Mouse (Mus musculus): ENCODE results near the gene Cars2.
"Not testable (repeated sequence)": the region's sequence is repeated elsewhere in the genome, so short reads cannot be mapped to it uniquely, and the experiment has no call there.

Gene Cars2

GRCm38 (mm10) chr8:11550281-11550948 lies at the start of gene Cars2:
Cars2 (minus strand) TSS chr8:11550783.
- DNase-seq (ENCODE audit: extremely low spot score, low read depth, low spot score): peak; percentile 57

DNA sequence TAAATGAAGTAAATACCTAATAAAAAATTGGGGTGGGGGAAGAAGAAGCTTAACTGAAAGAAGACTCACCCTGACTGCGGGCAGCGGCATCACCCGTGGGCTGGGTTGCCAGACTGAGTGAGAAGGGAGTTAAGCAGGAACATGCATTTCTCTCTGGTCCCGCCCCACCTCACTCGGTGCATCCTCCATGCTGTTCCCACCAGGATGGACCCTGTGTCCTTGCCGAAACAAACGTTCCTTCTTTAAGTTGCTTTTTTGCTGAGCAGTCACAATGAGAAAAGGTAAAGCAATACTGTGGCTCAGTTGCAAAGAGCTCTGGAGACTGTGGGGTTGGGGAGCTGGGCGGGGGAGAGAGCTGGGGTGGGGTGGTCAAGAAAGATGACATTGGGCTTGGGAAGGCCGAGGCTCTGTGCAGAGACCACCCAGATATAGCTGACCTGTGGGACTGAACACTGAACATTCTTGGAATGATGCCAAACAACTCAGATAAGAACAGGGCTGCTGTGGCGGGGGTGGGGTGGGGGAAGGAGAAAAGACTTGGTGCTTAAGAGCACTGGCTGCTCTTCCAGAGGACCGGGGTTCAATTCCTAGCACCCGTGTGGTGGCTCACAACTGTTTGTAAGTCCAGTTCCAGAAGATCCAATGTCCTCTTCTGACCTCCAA lies 42.8 kb upstream of the Cars2 start:
- DNase-seq (ENCODE audit: extremely low spot score, low read depth, low spot score): no peak

- DNase-seq (ENCODE audit: extremely low spot score, low read depth, low spot score): no peak
Measured at GRCm38 (mm10) chr8:11592296-11592695, 41.7 kb upstream of the Cars2 start.

DNA sequence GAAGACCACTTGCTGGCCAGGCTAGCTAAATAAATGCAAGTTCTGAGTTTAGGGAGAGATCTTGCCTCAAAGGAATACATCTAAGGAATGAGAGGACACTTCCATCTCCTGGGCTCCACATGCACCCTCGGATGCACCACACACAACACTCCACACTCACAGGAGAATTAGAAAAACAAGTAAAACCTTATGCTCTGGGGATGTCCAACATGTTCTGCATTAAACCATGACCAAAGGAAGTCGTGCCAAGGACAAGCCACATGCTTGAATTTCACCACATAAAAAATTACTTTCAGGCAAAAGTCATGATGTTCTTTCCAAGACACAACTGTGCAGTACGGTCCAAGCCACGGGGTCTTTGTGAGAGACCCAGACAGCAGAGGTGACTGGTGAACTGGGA lies 41.3 kb upstream of the Cars2 start:
- no peak for DNase-seq (ENCODE audit: extremely low spot score, low read depth, low spot score)

DNA sequence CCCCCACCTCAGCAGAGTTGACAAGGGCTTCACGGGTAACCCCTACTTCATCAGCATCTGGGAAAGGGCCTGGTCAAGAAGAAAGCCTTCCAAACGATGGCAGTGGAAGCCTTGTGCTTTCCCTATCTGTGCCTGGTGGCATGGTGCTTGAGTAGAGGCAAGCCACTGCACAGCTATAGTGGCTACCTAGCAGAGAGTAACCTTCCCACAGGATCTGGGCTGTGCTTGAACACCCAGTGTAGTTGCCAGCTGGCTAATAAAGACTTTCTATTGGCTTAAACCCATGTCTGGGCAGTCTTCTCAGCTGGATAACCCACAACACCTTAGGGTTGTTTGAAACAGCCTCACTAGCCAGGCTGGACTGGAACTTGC lies 35.8 kb upstream of the Cars2 start:
- no peak for DNase-seq (ENCODE audit: extremely low spot score, low read depth, low spot score)

DNA sequence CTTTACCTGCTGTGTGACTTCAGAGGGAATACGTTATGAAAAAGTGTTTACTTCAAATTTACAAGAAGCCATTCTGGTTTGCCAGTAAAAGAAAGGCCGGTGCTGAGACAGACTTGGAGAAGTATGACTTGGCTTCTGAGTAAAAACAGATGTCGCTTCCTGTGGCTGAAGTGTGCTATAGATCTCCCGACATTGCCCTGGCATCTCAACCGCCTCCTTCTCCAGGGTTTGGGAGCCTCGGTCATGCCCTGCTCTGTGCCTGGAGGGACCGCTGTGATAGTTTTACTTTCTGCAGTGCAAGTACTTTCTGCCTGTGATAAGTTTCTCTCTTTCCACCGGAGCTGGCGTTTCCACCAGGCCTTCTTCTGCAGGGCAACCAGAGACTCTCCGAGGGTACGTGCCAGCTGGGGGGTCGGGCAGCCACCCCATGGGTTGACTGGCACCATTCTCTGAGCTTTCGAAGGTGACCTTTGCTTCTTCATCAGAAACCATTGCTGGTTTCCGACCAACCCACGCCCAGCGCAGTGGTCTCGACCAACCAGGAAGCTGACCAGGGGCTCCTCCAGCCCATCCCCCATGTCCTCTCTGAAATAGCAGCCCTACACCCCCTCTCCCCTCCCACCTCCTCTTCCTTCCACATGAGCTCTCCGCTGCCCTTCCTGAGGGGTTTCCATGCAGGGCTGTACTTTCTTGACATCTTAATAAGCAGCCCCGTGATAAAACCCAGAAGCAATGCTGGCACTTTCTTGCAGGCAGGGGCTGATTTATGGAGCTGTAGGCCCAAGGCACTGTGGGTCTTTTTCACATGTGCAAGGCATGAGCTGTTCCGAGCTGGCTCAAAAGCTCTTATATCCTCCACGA lies 35.2 kb upstream of the Cars2 start:
- DNase-seq (ENCODE audit: extremely low spot score, low read depth, low spot score): peak; percentile 81

DNA sequence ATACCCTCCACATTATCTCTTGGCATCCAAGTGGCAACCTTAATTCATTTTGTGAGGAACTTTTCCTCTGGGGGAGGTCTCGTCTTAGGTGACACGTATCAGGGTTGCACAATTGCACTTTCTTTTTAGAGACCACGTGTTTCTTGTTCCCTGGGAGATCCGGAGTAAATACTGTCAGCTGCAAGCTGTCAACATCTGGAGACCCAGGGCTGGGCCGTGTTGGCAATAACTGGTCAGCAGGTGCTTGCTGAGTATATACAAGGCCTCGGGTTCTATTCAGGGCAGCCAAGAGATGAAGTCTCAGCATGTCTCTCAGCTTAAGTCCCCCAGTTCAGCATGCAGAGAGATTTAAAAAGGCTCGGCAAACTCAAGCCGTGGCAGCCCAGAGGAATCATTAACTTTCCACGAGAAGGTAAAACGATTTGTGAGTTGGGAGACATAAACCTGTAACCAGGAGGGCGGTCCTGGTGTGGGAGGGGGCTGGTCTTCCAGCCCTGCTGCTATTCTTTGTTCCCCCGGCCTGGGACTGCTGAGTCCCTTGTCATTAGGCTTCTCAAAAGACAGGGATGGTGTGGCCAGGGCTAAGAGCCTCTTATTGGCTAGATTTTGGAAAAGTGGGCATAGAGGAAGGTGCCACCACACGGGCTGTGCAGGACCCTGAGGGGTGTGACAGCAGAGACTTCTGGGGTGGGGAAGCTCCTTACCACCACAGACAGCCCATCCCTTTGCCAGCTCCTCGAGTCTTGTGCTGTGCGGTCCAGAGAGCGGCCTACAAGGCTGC lies 25.2 kb upstream of the Cars2 start:
- DNase-seq (ENCODE audit: extremely low spot score, low read depth, low spot score): no peak

GRCm38 (mm10) chr8:11574911-11575603 lies 24.5 kb upstream of the Cars2 start:
- DNase-seq (ENCODE audit: extremely low spot score, low read depth, low spot score): no peak

GRCm38 (mm10) chr8:11572428-11572827 lies 21.8 kb upstream of the Cars2 start:
- DNase-seq (ENCODE audit: extremely low spot score, low read depth, low spot score): no peak

DNA sequence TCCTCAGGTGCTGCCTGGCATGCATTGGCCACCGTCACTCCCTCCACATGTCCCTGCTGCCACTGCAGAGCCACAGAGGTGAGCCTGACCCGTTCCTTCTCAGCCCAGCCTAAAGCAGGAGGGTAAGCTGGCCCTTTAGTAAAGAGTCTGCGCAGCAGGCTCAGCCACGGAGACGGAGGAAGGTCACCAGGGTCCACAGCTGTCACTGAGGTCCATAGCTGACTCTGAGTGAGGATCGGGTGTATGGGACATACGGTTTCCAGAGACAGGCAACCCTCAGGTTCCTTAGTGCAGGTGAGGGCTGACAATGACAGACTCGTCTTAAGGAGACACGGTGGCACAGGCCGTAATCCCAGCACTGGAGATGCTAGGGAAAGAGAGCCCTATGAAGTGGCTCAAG lies 21.4 kb upstream of the Cars2 start:
- DNase-seq (ENCODE audit: extremely low spot score, low read depth, low spot score): no peak

DNA sequence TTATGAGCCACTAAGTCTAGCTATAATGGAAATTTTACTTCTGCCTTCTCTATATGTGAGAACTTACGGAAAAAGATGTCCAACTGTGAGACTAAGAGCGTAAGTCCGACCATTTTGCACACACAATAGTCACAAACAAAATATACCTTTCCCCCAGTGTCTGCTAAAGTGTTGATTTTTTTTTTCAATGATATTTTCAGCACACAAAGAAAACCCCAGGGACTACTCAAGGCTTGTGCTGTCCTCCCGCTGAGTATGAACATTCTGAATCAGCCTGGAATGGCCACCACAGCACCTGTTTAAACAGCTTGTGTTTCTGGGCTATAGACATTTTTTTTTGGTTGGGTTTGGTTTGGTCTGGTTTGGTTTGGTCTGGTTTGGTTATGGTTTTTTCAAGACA lies 20.2 kb upstream of the Cars2 start:
- no peak for DNase-seq (ENCODE audit: extremely low spot score, low read depth, low spot score)

- DNase-seq (ENCODE audit: extremely low spot score, low read depth, low spot score): no peak
Measured at GRCm38 (mm10) chr8:11569260-11570097, 18.9 kb upstream of the Cars2 start.

DNA sequence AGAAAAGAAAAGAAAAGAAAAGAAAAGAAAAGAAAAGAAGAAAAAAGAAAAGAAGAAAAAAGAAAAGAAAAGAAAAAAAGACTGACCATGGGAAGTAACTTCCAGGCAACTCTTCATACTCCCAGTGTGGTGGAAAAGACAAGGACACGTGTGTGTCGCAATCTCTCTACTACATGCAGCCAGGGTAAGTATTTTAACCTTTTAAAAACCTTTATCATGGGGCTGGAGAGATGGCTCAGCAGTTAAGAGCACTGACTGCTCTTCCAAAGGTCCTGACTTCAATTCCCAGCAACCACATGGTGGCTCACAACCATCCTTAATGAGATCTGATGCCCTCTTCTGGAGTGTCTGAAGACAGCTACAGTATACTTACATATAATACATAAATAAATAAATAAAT lies 17.6 kb upstream of the Cars2 start:
- DNase-seq (ENCODE audit: extremely low spot score, low read depth, low spot score): not testable (repeated sequence)

DNA sequence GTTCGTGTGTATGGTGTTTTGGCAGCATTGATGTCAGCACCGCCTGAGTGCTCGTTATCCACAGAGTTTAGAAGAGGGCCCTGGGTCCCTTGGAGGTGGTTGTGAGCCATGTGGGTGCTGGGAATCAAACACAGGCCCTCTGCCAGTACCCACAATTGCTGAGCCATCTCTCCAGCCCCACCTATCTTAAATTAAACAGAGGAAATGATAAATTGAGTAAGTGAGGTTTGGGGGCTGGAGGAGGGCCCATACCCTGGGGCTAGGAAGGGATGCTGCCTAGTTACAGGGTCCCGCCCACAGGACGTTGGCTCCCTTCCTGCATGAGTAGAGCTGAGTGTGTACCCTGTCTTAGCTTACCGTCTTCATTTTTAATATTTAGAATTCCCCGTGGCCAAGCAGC lies 14.1 kb upstream of the Cars2 start:
- no peak for DNase-seq (ENCODE audit: extremely low spot score, low read depth, low spot score)

- DNase-seq (ENCODE audit: extremely low spot score, low read depth, low spot score): no peak
Measured at GRCm38 (mm10) chr8:11564236-11564635, 13.7 kb upstream of the Cars2 start.

- no peak for DNase-seq (ENCODE audit: extremely low spot score, low read depth, low spot score)
Measured at GRCm38 (mm10) chr8:11560220-11560619, 9.6 kb upstream of the Cars2 start.

DNA sequence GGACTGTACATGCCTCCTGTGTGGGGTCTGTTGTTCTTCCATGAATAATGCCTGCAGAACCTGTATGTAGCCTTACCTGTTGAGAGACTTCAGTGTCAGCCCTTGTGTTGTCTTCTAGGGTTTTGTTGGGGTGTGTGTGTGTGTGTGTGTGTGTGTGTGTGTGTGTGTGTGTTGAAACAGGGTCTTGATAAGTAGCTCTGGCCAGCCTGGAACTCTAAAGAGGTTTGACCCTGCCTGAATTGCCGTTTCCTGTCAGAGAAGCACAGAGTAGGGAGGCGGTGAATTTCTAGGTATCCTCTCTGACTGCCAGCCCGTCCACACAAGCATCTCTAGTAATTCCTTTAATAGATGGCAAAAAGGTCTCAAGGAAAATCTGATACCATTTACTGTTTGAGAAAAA lies 8.9 kb upstream of the Cars2 start:
- no peak for DNase-seq (ENCODE audit: extremely low spot score, low read depth, low spot score)

DNA sequence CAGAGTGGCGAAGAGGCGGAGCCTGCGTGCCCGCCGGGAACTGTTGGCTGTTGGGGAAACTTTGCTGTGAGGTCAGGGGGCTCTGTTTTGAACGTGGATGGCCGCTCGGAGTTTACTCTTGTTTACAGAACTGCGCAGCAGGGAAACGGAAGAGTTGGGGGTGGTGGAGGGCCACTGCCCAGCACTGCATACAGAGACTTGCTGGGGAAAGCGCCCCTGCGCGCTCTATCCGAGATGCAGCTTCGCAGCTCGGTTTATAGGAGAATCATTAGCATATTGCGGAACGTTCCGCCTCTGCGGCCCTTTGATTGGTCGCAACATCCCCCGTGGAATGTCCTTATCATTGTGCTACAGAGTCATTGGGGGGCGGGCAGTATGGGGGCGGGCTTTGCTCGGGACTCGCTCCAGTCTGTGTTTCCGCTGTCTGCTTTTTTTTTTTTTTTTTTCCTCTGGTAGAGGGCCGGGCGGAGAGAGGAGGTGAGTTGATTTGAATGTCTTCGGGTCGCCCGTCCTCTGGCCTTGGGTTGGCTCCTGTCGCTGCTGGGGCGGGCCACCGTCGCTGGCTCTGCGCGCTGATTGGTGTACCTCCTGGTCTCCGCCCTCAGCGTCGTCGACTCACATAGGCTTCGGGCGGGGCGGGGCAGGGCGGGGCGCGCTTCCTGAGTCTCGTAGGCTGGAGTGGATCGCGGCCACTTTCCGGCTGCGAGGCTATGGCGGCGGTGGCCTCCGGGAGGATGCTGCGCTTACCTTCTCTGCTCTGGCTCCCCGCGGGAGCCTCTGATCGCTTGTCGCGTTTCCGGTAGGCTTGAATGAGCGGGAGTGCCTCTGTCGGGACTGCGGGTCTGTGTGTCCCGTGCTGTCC lies 7.4 kb upstream of the Cars2 start:
- peak; percentile 97 for DNase-seq (ENCODE audit: extremely low spot score, low read depth, low spot score)

GRCm38 (mm10) chr8:11557424-11557767 lies 6.8 kb upstream of the Cars2 start:
- no peak for DNase-seq (ENCODE audit: extremely low spot score, low read depth, low spot score)
